Mouse (Mus musculus) liver, adult 2 months (tissue): ENCODE data around the gene Plau.

Experiments
- CTCF ChIP-seq: fragments of 200-500 bp; IDR thresholded peaks from 2 replicates; pipeline ENCODE4 v1.5.1; 2011; ENCODE audit warnings: low read depth, low read length, control low read depth
- POLR2A ChIP-seq: fragments of 200-500 bp; IDR thresholded peaks from 2 replicates; pipeline ENCODE4 v1.6.1; 2011; ENCODE audit warnings: low read length, control low read depth; ENCODE audit not compliant: insufficient read depth; ENCODE audit errors: extremely low read depth

- TF ChIP-seq POLR2A (no peak), CTCF (no peak)
These were observed 1.2 kb downstream of the Plau start for GRCm38 (mm10) chr14:20837681-20838080.
